Mouse (Mus musculus) layer of hippocampus, postnatal 10 days (tissue): ENCODE data around the gene Lrp1. TPM values are rescaled to one million over a fixed set of nuclear protein-coding genes. Genes with fewer than 3 reads are reported as not detected.

ENCODE experiments used
- DNase-seq, 2 experiments: peaks; one replicate each; pipeline ENCODE4 v3.0.0; 2021; ENCODE audit warnings: low spot score in 2 of 2
- total RNA-seq, 2 experiments: library from RNA; stranded (reverse); gene quantifications; 2 replicates each; pipeline ENCODE4 v1.2.3; 2021

The Lrp1 gene
- total RNA-seq, 2 experiments from 2014 or later = 263 to 291 TPM

GRCm38 (mm10) chr10:127616261-127616679 lies 4.7 kb downstream of the Lrp1 start:
- no peak for DNase-seq

DNA sequence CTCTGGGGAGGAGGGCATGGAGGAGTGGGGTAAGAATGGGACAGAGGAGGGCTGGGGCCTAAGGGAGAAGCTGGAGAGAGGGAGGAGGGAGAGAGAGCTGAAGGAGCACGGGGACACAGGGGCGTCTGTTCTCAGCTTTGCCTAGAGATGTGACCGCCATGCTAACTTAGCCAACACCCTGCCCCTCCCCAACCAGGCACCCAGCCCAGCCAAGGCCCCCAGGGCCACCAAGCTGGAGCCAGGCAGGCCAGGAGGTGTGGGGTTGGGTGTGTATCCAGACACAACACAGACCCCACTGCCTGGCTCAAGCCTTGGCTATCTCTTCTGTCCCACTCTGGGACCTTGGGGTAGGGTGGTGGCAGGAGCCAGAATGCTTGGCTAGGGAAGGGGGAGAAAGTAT lies 5.4 kb downstream of the Lrp1 start:
- peak; percentile 60 to 74 for DNase-seq

DNA sequence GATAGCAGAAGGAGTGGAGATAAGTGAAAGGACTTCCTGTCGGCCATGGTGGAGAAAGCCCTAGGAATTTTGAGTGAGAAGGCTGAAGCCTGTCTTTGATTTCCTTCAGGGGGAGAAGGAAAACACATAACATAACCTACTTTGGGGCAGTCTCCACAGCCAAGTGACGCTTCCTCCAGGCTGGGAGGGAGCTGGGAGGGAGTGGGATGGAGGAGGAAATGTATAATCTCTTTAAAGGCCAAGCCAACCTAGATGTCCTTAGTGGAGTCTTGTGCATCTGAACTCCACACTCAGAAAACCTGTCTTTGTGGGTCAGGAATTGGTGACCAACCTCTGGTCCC lies 5.9 kb downstream of the Lrp1 start:
- no peak for DNase-seq

- DNase-seq = peak; percentile 57 to 69
These were observed 6.5 kb downstream of the Lrp1 start for GRCm38 (mm10) chr10:127614236-127615033.

GRCm38 (mm10) chr10:127612079-127612775 lies 8.7 kb downstream of the Lrp1 start:
- DNase-seq = no peak

DNA sequence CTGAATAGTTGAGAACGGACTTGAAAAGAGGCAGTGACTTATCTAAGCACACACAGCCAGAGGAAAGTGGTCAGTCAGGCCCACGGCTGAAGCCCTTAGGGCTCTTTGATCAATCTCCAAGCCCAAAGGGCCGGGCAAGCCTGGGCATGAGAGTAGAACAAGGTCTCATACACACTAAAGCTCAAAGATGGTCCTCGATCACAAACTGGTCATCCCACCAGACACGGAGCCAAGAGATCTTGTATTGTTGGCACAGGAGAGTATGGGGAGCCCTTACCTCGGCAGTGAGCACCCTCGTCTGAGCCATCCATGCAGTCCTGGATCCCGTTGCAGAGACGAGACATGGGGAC lies 10.9 kb downstream of the Lrp1 start:
- DNase-seq = no peak

DNA sequence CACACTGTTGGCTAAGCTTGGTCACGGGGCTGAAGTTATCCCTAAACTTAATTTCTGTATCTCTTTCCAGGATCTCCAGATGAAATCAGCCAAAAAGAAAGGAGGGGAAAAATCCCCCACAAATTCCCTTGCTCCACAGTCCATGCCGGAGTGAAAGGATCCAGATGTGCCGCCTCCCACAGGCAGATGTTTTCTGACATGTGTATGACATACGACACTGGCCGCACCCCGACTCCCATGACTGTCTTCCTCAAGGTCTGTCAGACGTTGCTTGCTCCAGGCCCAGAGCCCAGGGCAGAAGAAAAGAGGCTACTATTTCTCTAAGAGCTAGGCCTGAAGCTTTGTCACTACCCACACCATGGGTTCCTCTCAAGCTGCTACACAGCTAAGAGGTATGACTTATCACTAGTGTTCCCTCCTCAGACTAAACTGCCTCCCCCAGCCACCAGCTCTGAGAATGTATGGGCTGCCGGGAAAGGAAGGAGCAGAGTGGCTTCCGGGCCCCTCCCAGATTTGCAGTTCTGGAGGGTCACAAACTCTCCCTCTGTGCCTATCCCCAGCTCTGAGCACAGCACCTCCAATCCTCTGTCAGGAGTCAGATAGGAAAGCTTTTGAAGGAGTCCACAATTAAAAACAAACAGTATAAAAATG lies 11.4 kb downstream of the Lrp1 start:
- no peak for DNase-seq

DNA sequence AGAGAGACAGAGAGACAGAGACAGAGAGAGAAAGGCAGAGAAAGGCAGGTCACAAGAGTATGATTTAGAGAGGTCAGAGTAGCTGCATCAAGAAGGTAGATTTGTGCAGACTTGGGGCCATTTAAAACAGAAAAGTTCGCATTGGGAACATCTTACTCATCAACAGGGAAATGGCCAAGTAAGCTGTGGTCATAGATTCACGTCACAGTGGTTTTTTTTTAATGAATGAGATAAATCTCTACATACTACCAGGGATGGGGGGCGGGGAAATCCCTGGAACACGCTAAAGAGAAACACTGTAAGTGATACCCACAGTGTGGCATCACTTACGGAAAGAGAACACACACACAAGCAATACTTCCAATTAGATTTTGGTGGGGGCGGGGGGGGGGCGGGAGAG lies 13.9 kb downstream of the Lrp1 start:
- no peak for DNase-seq

GRCm38 (mm10) chr10:127605756-127606155 lies 15.2 kb downstream of the Lrp1 start:
- DNase-seq = no peak

DNA sequence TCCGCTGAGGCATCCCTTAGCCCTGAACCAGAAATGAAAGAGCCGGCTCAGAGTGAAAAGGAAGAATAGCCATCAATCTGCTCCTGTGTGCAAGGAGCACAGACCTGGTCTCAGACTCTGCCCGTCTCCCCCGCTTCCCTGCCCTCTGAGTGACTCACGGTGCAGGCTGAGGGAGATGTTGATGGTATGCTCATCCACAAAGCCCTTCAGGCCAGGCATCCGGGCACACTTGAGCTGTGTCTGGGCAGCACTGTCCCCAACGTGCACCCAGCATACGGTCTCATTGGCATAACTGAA lies 15.7 kb downstream of the Lrp1 start:
- DNase-seq = no peak

- DNase-seq = peak; percentile 28 to 49
These were observed 16.3 kb downstream of the Lrp1 start for GRCm38 (mm10) chr10:127604465-127605250.

GRCm38 (mm10) chr10:127603437-127604371 lies 17.2 kb downstream of the Lrp1 start:
- DNase-seq = no peak

DNA sequence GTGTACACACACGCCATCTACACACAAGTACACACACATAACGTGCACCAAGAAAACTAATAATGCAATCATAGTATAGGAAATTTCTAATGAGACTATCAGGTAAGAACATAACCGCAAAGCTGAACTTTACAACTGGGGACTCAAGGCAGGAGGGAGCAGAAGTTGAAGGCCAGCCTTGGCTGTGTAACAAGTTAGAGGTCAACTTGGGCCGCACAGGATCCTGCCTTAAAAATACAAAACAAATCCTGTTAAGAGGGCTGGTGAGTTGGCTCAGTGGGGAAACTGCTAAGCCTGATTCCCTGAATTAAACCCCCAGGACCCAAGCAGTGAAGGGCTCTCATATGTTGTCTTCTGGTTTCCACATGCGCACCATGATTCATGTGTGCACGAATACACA lies 18.8 kb downstream of the Lrp1 start:
- DNase-seq = no peak

- peak; percentile 33 to 48 for DNase-seq
These were observed 21.0 kb downstream of the Lrp1 start for GRCm38 (mm10) chr10:127599779-127600541.

GRCm38 (mm10) chr10:127599252-127599651 lies 21.7 kb downstream of the Lrp1 start:
- DNase-seq = no peak

GRCm38 (mm10) chr10:127598607-127599006 lies 22.3 kb downstream of the Lrp1 start:
- DNase-seq = no peak

- DNase-seq = peak in 1 of 2 experiments; percentile 31
These were observed 23.5 kb downstream of the Lrp1 start for GRCm38 (mm10) chr10:127597311-127597901.

GRCm38 (mm10) chr10:127596321-127596941 lies 24.5 kb downstream of the Lrp1 start:
- DNase-seq = peak in 1 of 2 experiments; percentile 54
